Mouse (Mus musculus): ENCODE measurements around the gene Rrp12. TPM values are rescaled to one million over a fixed set of nuclear protein-coding genes. Genes with fewer than 3 reads are reported as not detected.

The Rrp12 gene
- polyA plus RNA-seq, 1 experiment from 2014 or later: 24.3 TPM

DNA sequence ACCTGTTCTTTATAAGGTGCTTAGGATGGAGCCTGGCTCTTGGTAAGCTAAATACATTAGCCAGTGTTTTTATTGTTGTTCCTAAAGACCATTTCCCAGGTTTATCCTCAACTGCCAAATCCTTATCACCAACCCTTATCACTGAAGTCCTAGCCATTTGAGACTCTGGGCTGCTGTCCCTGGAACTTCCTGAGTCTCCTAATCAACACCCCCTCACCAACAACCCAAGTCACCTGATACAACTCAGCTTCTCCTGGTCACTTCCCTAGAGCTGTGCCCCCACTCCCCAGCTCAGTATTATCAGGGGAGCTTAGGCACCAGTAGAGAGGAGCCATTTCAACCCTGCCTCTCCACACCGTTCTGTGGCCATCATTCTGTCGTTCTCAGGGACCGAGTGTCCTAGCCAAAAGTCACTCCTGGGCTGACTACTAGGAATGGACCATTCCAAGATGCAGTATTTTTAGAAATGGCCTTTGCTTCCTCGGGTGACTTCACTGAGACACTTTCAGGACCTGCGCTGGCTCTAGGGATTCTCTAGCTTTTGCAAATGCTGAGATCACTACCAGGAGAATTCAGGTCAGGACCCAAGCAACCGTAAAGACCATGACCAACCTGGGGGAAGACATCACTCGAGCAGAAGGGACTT, 54.7 kb downstream of the Rrp12 start:
- H3K9me3 ChIP-seq: no peaks in the 10 kb centered on the region
- no peak for ATAC-seq (ENCODE audit: low FRiP score)
- H3K4me1 ChIP-seq: peaks cover 14% of the 10 kb centered on the region
- no peak overlapping the region for H3K4me3 ChIP-seq (replicated peaks)
- no peak overlapping the region for H3K4me2 ChIP-seq
- H3K27me3 ChIP-seq: no peaks in the 10 kb centered on the region
- no peak overlapping the region for H3K9ac ChIP-seq
- 87% methylated on average over 7 of the region's 7 CpGs for WGBS
- H3K36me3 ChIP-seq (replicated peaks): no peaks in the 10 kb centered on the region
- H3K27ac ChIP-seq: no peak overlapping the region

DNA sequence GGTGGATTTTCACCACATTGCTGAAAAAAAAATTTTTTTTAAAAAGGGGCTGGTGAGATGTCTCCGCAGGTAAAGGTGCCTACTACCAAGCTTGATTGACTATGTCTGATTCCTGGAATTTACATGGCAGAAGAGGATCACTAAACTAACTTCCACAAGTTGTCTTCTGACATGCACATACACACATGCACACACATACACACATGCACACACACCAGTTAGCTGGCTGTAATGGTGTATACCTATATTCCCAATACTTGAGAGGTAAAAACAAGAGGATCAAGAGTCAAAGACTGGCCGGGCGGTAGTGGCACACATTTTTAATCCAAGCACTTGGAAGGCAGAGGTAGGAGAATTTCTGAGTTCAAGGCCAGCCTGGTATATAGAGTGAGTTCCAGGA, 56.3 kb downstream of the Rrp12 start:
- H3K9ac ChIP-seq: no peak overlapping the region
- 93% methylated on average over 3 of the region's 3 CpGs for WGBS
- H3K36me3 ChIP-seq (replicated peaks): no peaks in the 10 kb centered on the region
- no peak overlapping the region for H3K4me2 ChIP-seq
- no peaks in the 10 kb centered on the region for H3K27me3 ChIP-seq
- no peak for ATAC-seq (ENCODE audit: low FRiP score)
- no peaks in the 10 kb centered on the region for H3K9me3 ChIP-seq
- H3K27ac ChIP-seq: no peak overlapping the region
- no peak overlapping the region for H3K4me3 ChIP-seq (replicated peaks)
- peaks cover 16% of the 10 kb centered on the region for H3K4me1 ChIP-seq

DNA sequence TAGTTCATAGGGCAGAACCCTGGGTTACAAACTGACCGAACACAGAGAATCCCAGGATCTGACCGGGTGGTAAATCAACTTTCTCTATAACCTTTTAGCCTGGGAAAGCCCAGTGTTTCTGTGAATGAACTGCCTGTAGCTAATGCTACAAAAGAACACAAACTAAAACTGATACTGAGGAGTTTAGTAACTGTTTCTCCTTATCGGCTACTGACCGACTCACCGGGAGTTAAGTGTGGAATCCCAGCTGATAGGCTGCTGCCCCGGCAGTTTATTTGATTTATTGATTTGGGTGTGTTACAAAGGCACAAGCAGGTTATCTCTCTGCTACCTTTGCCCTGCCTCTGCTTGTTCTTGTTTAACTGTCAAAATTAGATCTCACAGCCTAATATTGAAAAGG, 57.2 kb downstream of the Rrp12 start:
- H3K27me3 ChIP-seq: no peaks in the 10 kb centered on the region
- no peak overlapping the region for H3K27ac ChIP-seq
- no peak overlapping the region for H3K4me3 ChIP-seq (replicated peaks)
- no peaks in the 10 kb centered on the region for H3K36me3 ChIP-seq (replicated peaks)
- ATAC-seq (ENCODE audit: low FRiP score): no peak
- 83% methylated on average over 6 of the region's 6 CpGs for WGBS
- no peak overlapping the region for H3K9ac ChIP-seq
- H3K9me3 ChIP-seq: no peaks in the 10 kb centered on the region
- no peak overlapping the region for H3K4me2 ChIP-seq
- peaks cover 16% of the 10 kb centered on the region for H3K4me1 ChIP-seq

DNA sequence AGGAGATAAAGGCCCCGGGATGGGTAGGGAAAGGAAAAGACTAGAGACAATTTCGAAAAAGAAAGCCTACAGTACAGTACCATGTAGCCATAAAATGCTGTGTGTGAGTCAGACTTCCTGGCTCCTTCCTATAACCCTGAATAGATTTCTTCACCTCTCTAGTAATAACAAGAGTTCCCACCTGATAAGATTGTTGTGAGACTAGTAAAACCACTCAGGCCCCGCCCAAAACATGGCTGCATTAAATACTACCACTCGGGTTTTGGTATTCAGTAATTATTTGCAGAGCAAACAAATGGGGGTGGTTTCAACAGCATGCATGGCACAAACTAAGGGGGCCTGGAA, 58.1 kb downstream of the Rrp12 start:
- Histone ChIP-seq H3K4me3 (replicated peaks) (no peak overlapping the region), H3K4me1 (peaks cover 24% of the 10 kb centered on the region), H3K27ac (no peak overlapping the region), H3K4me2 (no peak overlapping the region), H3K36me3 (replicated peaks) (no peaks in the 10 kb centered on the region), H3K9me3 (no peaks in the 10 kb centered on the region), H3K9ac (no peak overlapping the region), H3K27me3 (peaks cover 4% of the 10 kb centered on the region; the same call in 1 of the 2 replicates)
- ATAC-seq (ENCODE audit: low FRiP score): no peak
- whole genome bisulfite sequencing: 72% methylated on average over 4 of the region's 4 CpGs

DNA sequence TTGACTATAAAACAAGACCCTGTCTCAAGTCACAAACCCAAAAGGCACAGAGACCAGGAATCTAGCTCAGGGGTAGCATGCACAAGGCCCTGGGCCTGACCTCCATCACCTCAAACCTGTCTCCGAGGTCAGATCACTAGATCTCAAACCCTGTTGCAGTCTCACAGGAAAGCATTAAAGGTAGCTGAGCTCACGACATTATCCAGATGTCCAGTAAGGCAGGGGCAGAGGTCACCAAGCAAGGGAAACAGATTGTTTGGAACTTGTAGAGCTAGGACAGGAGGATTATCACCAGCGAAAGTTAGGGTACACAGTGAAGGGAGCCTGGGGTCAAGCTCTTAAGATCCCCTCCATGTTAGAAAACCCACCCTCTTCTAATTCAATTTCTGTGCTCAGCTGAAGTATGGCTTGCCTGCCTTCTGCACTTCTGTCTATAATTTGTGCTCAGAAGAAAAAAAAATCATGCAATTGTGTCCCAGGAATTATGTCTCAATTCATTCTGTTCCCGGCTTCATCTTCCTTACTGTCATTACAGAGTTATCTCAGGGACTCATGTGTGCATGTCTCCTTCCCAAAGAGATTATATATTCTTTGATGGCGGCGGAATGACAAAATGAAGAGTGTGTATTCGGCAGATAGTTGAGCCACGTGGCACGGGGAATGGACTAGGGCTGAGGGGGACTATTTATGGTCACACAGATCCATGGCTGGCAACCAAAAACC, 58.6 kb downstream of the Rrp12 start:
- Histone ChIP-seq H3K4me3 (replicated peaks) (no peak overlapping the region), H3K9ac (no peak overlapping the region), H3K4me2 (no peak overlapping the region), H3K27me3 (peaks cover 9% of the 10 kb centered on the region; the same call in 1 of the 2 replicates), H3K27ac (no peak overlapping the region), H3K9me3 (no peaks in the 10 kb centered on the region), H3K4me1 (peaks cover 30% of the 10 kb centered on the region), H3K36me3 (replicated peaks) (no peaks in the 10 kb centered on the region)
- ATAC-seq (ENCODE audit: low FRiP score): no peak
- WGBS: 84% methylated on average over 9 of the region's 9 CpGs

DNA sequence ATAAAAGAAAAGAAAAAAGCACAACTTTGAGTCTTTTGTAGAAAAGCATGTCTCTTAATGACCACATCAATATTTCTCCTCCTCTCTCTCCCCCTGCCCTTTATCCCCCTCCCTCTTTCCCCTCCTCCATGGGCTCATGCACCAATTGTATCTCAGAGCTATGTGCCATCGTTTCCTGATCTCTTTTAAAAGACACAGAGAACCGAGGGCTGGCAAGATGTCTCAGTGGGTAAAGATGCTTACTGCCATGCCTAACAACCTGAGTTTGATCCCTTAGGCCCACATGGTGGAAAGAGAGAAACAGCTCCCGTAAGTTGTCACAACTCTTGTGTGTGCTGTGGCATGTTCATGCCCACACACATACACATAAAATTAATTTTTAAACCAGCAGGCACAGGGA, 59.3 kb downstream of the Rrp12 start:
- Histone ChIP-seq H3K9ac (no peak overlapping the region), H3K4me2 (no peak overlapping the region), H3K4me3 (replicated peaks) (no peak overlapping the region), H3K4me1 (peaks cover 36% of the 10 kb centered on the region), H3K27ac (no peak overlapping the region), H3K27me3 (peaks cover 13% of the 10 kb centered on the region; the same call in 1 of the 2 replicates), H3K9me3 (no peaks in the 10 kb centered on the region), H3K36me3 (replicated peaks) (no peaks in the 10 kb centered on the region)
- no peak for ATAC-seq (ENCODE audit: low FRiP score)
- WGBS: 55% methylated on average over 3 of the region's 3 CpGs

DNA sequence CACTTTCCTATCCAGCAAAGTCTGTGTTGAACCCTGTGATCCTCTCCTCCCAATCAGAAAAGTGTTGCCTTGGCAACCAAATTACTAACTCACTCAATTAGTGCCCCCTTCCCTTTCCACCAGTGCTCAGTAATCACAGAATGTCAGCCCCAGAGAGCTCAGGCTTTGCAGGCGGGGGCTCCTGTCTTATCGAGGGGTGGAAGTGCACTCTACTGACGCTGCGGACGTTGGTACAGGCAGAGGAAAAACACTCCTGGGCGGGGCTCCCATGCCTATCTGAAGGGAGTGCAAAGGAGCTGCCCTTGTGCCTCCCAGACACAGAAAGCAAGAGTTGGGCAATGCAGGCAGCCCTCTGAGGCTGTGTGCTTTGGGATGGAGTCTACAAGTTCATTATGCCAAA, 60.2 kb downstream of the Rrp12 start:
- H3K27ac ChIP-seq: peak overlapping the region; percentile 84
- peaks cover 45% of the 10 kb centered on the region for H3K4me1 ChIP-seq
- H3K4me3 ChIP-seq (replicated peaks): peak overlapping the region; percentile 9; the same call in 1 of the 2 replicates
- H3K4me2 ChIP-seq: peak overlapping the region; percentile 47
- H3K36me3 ChIP-seq (replicated peaks): no peaks in the 10 kb centered on the region
- no peak overlapping the region for H3K9ac ChIP-seq
- H3K27me3 ChIP-seq: peaks cover 18% of the 10 kb centered on the region; the same call in 1 of the 2 replicates
- ATAC-seq (ENCODE audit: low FRiP score): peak; percentile 85
- H3K9me3 ChIP-seq: no peaks in the 10 kb centered on the region
- 3% methylated on average over 6 of the region's 6 CpGs for WGBS

DNA sequence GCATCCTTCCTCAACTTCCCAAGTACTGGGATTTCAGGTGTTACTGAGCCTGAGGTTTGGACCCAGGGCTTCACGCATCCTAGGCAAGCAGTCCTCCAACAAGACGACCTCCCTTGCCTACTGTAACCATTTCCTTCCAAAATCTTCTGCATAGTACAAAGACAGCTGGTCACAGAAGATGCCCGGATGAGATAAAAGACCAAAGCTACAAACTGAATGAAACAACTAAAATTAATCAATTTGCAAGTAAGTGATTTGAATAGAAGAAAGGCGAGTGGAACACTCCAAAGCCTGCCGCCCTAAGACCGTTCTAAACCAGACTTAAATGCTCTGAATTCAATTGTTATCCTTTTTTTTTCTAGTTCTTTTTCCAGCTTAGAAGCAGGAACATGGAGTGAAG, 60.6 kb downstream of the Rrp12 start:
- peak overlapping the region; percentile 84 for H3K27ac ChIP-seq
- H3K36me3 ChIP-seq (replicated peaks): no peaks in the 10 kb centered on the region
- ATAC-seq (ENCODE audit: low FRiP score): no peak
- peaks cover 18% of the 10 kb centered on the region; the same call in 1 of the 2 replicates for H3K27me3 ChIP-seq
- peak overlapping the region; percentile 47 for H3K4me2 ChIP-seq
- no peaks in the 10 kb centered on the region for H3K9me3 ChIP-seq
- H3K4me3 ChIP-seq (replicated peaks): no peak overlapping the region
- peaks cover 49% of the 10 kb centered on the region for H3K4me1 ChIP-seq
- H3K9ac ChIP-seq: no peak overlapping the region
- WGBS: 41% methylated on average over 6 of the region's 6 CpGs

DNA sequence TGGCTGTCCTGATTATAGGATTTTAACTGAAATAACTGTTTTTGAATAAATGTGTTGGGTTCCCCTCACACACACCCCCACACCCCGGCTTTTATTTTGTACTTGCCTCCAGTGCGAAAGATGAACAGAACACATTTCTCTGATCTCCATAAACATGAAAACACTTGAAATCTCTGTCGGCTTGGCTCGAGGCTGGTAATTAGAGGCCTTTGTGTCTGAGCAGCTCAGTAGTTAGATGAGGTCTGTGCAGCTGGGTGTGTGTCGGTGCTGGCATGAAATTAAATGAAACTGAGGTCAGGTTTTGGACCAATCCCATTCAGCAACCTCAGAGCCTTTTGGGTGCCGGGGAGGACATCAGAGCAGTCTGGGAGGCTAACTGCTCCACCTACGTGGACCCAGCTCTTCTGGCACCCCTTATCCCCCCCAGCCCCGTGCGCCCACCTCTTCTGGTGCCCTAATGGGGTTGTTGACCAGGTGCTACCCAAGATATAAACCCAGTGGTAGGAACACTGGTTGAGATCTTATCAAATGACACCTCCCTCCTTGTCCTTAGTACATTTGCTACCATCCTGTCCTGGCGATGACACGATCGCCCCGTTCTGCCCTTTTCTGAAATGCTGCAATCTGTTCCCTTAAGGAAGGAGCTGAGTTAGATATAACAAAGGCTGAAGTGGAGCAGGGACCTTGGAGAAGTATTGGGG, 63.3 kb downstream of the Rrp12 start:
- peak overlapping the region; percentile 99 for H3K4me2 ChIP-seq
- H3K4me3 ChIP-seq (replicated peaks): peak overlapping the region; percentile 86
- no peak for ATAC-seq (ENCODE audit: low FRiP score)
- peak overlapping the region; percentile 80; the same call in 1 of the 2 replicates for H3K9ac ChIP-seq
- peaks cover 52% of the 10 kb centered on the region for H3K4me1 ChIP-seq
- peak overlapping the region; percentile 80 for H3K27ac ChIP-seq
- H3K36me3 ChIP-seq (replicated peaks): no peaks in the 10 kb centered on the region
- H3K27me3 ChIP-seq: peaks cover 18% of the 10 kb centered on the region; the same call in 1 of the 2 replicates
- no peaks in the 10 kb centered on the region for H3K9me3 ChIP-seq
- WGBS: 55% methylated on average over 13 of the region's 13 CpGs

DNA sequence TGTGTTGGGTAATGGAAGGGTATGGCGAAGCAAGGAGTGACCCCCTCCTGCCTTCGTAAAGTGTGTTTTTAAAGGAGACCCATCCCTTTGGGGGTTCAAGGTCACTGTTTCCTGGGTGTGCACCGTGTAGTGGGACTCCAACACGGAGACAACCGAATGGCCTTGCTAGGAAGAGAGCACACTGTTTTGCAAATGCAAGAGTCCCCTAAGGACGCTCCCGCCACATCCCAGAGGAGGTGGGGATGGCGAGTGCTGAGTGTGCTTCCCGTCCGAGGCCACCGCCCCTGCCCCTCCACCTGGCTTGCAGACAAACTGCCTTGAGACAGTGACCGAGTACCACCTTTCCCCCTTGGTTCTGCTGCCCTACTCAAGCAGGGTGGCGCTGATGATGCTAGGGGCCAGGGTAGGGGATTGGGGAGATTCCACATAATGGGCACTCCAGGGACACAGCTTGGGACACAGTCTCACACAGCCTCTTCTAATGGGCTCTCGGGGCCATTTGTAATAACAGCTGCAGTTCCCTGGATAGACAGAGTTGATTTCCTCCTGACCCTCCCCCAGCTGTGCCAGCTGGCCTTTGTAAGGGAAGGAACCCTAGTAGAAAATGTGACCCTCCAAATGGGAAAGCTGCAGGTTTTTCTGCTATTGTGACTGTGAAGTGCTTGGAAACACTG, 64.1 kb downstream of the Rrp12 start:
- Histone ChIP-seq H3K4me2 (peak overlapping the region; percentile 99), H3K4me3 (replicated peaks) (peak overlapping the region; percentile 86), H3K9me3 (no peaks in the 10 kb centered on the region), H3K27ac (peak overlapping the region; percentile 80), H3K9ac (peak overlapping the region; percentile 80), H3K27me3 (peaks cover 18% of the 10 kb centered on the region; the same call in 1 of the 2 replicates), H3K4me1 (peaks cover 52% of the 10 kb centered on the region), H3K36me3 (replicated peaks) (no peaks in the 10 kb centered on the region)
- no peak for ATAC-seq (ENCODE audit: low FRiP score)
- 7% methylated on average over 14 of the region's 14 CpGs for WGBS

DNA sequence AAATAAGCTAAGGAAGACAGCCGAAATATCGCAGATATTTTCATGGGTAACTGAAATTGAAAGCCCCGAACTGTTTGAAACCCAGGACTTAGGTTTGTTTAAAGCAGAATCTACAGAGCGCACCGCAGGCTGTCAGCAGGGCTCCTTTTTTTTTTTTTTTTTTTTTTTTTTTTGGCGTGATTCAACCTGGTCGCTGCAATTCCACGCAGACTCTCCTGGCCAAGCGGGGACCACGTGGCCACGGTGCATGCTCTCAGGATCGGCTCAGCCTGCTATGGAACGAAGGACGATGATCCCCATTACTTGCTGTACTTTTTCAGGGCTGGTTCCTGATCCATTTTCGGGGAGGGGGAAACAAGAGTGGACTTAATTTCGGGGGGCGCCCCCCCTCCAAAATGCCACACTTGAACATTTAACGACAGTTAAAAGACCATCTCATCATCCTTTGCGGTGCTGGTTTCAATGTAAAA, 64.8 kb downstream of the Rrp12 start:
- Histone ChIP-seq H3K27me3 (peaks cover 18% of the 10 kb centered on the region; the same call in 1 of the 2 replicates), H3K36me3 (replicated peaks) (no peaks in the 10 kb centered on the region), H3K4me3 (replicated peaks) (peak overlapping the region; percentile 86), H3K9ac (peak overlapping the region; percentile 80), H3K9me3 (no peaks in the 10 kb centered on the region), H3K27ac (peak overlapping the region; percentile 92), H3K4me1 (peaks cover 48% of the 10 kb centered on the region), H3K4me2 (peak overlapping the region; percentile 99)
- WGBS: 1% methylated on average over 19 of the region's 19 CpGs
- no peak for ATAC-seq (ENCODE audit: low FRiP score)
